ENCODE assay signal across 30 mouse cellular contexts in genomic region chr14:76295411-76296169, GRCm38 (mm10).
DNase-seq lines count a peak whose midpoint lies in the region; ATAC-seq and TF ChIP-seq lines count a peak whose summit lies in the region.
"Had no signal": no experiment of that assay in that cellular context is flagged by ENCODE, and none has a peak within 500 bp of the region (broad histone marks: within the 10 kb centered on the region; RNA-seq: fewer than 3 reads in every experiment).

No protein-coding gene starts in this region.

- 55% methylated on average over 18 of the region's 18 CpGs for WGBS in lung, adult 2 months
- 66% methylated on average over 18 of the region's 18 CpGs for WGBS in stomach, postnatal 0 days

- H3K27me3 ChIP-seq in stomach, postnatal 0 days (ENCODE audit: control insufficient read depth, insufficient read depth, low read length): no peaks in the 10 kb centered on the region
- H3K27me3 ChIP-seq: embryonic facial prominence, embryonic 15.5 days; forebrain, embryonic 12.5 days; intestine, embryonic 15.5 days; limb, embryonic 15.5 days; liver, embryonic 13.5 days; neural tube, embryonic 15.5 days had no signal

- TF ChIP-seq EP300 in stomach, postnatal 0 days (optimal IDR thresholded peaks at IDR 0.05): no peak

- H3K4me1 ChIP-seq in lung, adult 2 months (ENCODE audit: control insufficient read depth, insufficient read depth, low read length): no peaks in the 10 kb centered on the region
- H3K4me1 ChIP-seq in stomach, postnatal 0 days (replicated peaks; ENCODE audit: control insufficient read depth, insufficient read depth): no peaks in the 10 kb centered on the region
- H3K4me1 ChIP-seq: embryonic facial prominence, embryonic 15.5 days; intestine, embryonic 15.5 days; limb, embryonic 15.5 days; liver, embryonic 13.5 days; neural tube, embryonic 15.5 days had no signal

- DNase-seq in induced T-regulatory cell, adult 2 months (ENCODE audit: low read depth): peak; percentile 6
- peak; percentile 17 for DNase-seq in lung, adult 2 months
- peak; percentile 24 for DNase-seq in lung, postnatal 10 days
- DNase-seq in stomach, postnatal 0 days (ENCODE audit: low spot score): peak; percentile 69
- no peak for DNase-seq in heart, adult 9 months (ENCODE audit: low spot score in 2 of 2)
- DNase-seq in gastrocnemius, adult 8-10 months (ENCODE audit: low spot score in 2 of 2): no peak
- DNase-seq: adrenal gland, adult 2 months; B cell, adult 2 months; cerebellum, adult 8-10 months; cerebellum, postnatal 25 days; gastrocnemius, postnatal 36 days; heart, adult 2 months; kidney, adult 2 months; kidney, postnatal 10 days; liver, embryonic 13.5 days; midbrain, embryonic 14.5 days; right cerebral cortex, adult 18-20 months; spleen, adult 18-20 months; thymus, adult 18-20 months; thymus, postnatal 36 days had no signal

- no peak for TF ChIP-seq POLR2A in lung, adult 2 months (IDR thresholded peaks at IDR 0.05; ENCODE audit: borderline replicate concordance, extremely low read depth, low read depth, low read length)

- no peak overlapping the region for H3K9ac ChIP-seq in stomach, postnatal 0 days (ENCODE audit: low read length)
- H3K9ac ChIP-seq: embryonic facial prominence, embryonic 15.5 days; forebrain, embryonic 12.5 days; intestine, embryonic 15.5 days; limb, embryonic 15.5 days; liver, embryonic 13.5 days; neural tube, embryonic 15.5 days had no signal

- H3K4me3 ChIP-seq in lung, adult 2 months (replicated peaks; ENCODE audit: extremely low read depth, low read depth, low read length): no peak overlapping the region
- H3K4me3 ChIP-seq in stomach, postnatal 0 days (ENCODE audit: low read depth, low read length): no peak overlapping the region
- H3K4me3 ChIP-seq: embryonic facial prominence, embryonic 10.5 days; embryonic facial prominence, embryonic 15.5 days; forebrain, embryonic 12.5 days; heart, adult 2 months; intestine, embryonic 15.5 days; limb, embryonic 10.5 days; limb, embryonic 15.5 days; liver, embryonic 13.5 days; neural tube, embryonic 15.5 days had no signal

- no peak for TF ChIP-seq CTCF in lung, adult 2 months (IDR thresholded peaks at IDR 0.05; ENCODE audit: insufficient read depth, low read length)
- no peak for TF ChIP-seq CTCF in stomach, postnatal 0 days (IDR thresholded peaks at IDR 0.05; ENCODE audit: low read depth)

- H3K27ac ChIP-seq in stomach, postnatal 0 days (replicated peaks): no peak overlapping the region
- H3K27ac ChIP-seq: embryonic facial prominence, embryonic 10.5 days; embryonic facial prominence, embryonic 15.5 days; forebrain, embryonic 12.5 days; heart, adult 2 months; intestine, embryonic 15.5 days; limb, embryonic 10.5 days; limb, embryonic 15.5 days; liver, embryonic 13.5 days; macrophage; neural tube, embryonic 15.5 days had no signal

- no peaks in the 10 kb centered on the region for H3K36me3 ChIP-seq in stomach, postnatal 0 days (ENCODE audit: control insufficient read depth, insufficient read depth, low read length)
- H3K36me3 ChIP-seq: embryonic facial prominence, embryonic 10.5 days; embryonic facial prominence, embryonic 15.5 days; forebrain, embryonic 12.5 days; intestine, embryonic 15.5 days; limb, embryonic 10.5 days; limb, embryonic 15.5 days; liver, embryonic 13.5 days; neural tube, embryonic 15.5 days had no signal

- H3K4me2 ChIP-seq in stomach, postnatal 0 days (replicated peaks; ENCODE audit: low read depth): no peak overlapping the region
- H3K4me2 ChIP-seq: embryonic facial prominence, embryonic 15.5 days; forebrain, embryonic 12.5 days; intestine, embryonic 15.5 days; limb, embryonic 15.5 days; liver, embryonic 13.5 days; neural tube, embryonic 15.5 days had no signal

- H3K9me3 ChIP-seq in stomach, postnatal 0 days (ENCODE audit: control insufficient read depth, low read length): no peaks in the 10 kb centered on the region
- H3K9me3 ChIP-seq: embryonic facial prominence, embryonic 10.5 days; embryonic facial prominence, embryonic 15.5 days; forebrain, embryonic 12.5 days; intestine, embryonic 15.5 days; limb, embryonic 10.5 days; limb, embryonic 15.5 days; liver, embryonic 13.5 days; neural tube, embryonic 15.5 days had no signal

- peak; percentile 77 for ATAC-seq in stomach, postnatal 0 days (ENCODE audit: low FRiP score, low TSS enrichment)
- ATAC-seq: activated CD4-positive, CD25-positive, alpha-beta regulatory T cell, adult 4 months; hindbrain, embryonic 16.5 days; intestine, embryonic 15.5 days had no signal

Comparison
In these comparisons a context has a peak if more than half of its experiments do, and no peak if none do; other contexts are left out.
1. DNase-seq: peak in induced T-regulatory cell, adult 2 months (single experiment), lung, adult 2 months (single experiment), lung, postnatal 10 days (single experiment) and stomach, postnatal 0 days (single experiment); none in heart, adult 9 months (0 of 2) and gastrocnemius, adult 8-10 months (0 of 2).